Mouse (Mus musculus): ENCODE results near the gene Shisa5. TPM values are rescaled to one million over a fixed set of nuclear protein-coding genes. Genes with fewer than 3 reads are reported as not detected.

Shisa5 gene
- polyA plus RNA-seq, 1 experiment from 2014 or later = 29.9 TPM

DNA sequence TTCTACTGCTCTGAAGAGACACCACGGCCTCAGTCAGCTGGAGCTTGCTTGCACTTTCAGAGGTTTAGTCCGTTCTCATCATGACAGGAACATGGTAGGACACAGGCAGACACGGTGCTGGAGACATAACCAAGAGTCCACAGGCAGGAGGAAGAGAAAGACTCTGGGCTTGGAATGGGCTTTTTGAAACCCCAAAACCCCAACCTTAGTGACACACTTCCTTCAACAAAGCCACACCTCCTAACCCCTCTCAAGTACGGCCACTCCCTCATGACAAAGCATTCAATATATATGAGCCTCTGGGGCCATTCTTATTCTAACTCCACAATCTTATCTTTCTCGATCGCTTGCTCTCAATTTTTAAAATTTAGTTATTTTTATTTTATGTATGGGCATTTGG is 5.9 kb upstream of the Shisa5 start:
- ATAC-seq (ENCODE audit: low FRiP score) (no peak), DNase-seq (ENCODE audit: low spot score, missing footprints) (no peak)
- Histone ChIP-seq H3K4me3 (ENCODE audit: low read depth, low read length) (no peak overlapping the region), H3K9me3 (ENCODE audit: control insufficient read depth, low read length) (no peaks in the 10 kb centered on the region), H3K27me3 (ENCODE audit: control insufficient read depth, insufficient read depth, low read length) (no peaks in the 10 kb centered on the region), H3K4me2 (no peak overlapping the region), H3K27ac (ENCODE audit: low read depth, low read length) (no peak overlapping the region), H3K36me3 (ENCODE audit: control insufficient read depth, insufficient read depth, low read length) (no peaks in the 10 kb centered on the region), H3K9ac (ENCODE audit: low read length) (no peak overlapping the region), H3K4me1 (ENCODE audit: control insufficient read depth, insufficient read depth, low read length) (no peaks in the 10 kb centered on the region)
- 83% methylated on average over 6 of the region's 6 CpGs for WGBS

DNA sequence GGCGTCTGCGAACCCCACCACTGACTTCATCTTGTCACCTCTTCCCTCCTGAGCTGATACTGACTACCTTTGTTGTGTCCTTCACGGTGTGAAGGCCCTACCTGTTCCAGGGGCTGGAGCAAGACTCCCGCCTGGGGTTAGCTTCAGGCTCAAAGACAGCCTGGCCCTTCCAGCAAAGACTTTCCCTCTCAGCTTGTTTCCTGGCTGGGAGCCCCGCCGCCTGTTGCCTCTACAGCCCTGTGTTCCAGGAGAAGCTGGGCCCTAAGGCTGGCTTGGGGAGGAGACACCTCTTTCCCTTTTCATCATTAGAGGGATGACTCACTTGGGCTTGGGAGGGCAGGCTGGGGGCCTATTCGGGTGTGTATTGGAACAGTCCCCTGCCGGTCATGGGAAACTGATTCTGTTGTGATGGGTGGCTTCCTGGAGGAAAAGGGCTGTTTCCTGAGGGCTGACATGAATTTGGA is 568 bp downstream of the Shisa5 start:
- Histone ChIP-seq H3K4me3 (ENCODE audit: low read depth, low read length) (peak overlapping the region; percentile 55), H3K27ac (ENCODE audit: low read depth, low read length) (no peak overlapping the region), H3K36me3 (ENCODE audit: control insufficient read depth, insufficient read depth, low read length) (no peaks in the 10 kb centered on the region), H3K4me2 (peak overlapping the region; percentile 82), H3K4me1 (ENCODE audit: control insufficient read depth, insufficient read depth, low read length) (peaks cover 3% of the 10 kb centered on the region; the same call in 1 of the 2 replicates), H3K9me3 (ENCODE audit: control insufficient read depth, low read length) (no peaks in the 10 kb centered on the region), H3K9ac (ENCODE audit: low read length) (peak overlapping the region; percentile 72), H3K27me3 (ENCODE audit: control insufficient read depth, insufficient read depth, low read length) (no peaks in the 10 kb centered on the region)
- DNase-seq (ENCODE audit: low spot score, missing footprints) = no peak
- 23% methylated on average over 8 of the region's 8 CpGs for WGBS
- 0 out of 2 replicates have a peak, but pooled peaks have one; percentile 6 for ATAC-seq (ENCODE audit: low FRiP score)

DNA sequence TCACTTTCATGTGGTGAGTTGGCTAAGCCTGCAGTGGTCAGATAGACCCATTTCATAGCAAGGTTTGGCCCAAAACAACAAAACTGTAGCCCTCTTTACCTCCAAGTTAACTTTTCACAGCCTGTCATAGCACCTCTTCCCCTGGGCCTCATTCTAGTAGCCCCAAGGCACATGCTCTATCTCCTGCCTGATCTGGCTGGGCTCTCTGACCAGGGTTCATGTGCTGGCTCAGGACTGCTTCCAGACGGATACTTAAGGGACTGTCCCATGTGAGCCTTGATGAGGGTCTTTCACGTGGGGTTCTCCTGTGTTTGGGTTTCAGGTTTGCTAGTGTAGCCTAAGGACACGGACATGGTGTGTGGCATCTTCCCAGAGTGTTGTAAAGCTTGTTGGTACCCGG is 1.3 kb downstream of the Shisa5 start:
- 86% methylated on average over 4 of the region's 4 CpGs for WGBS
- no peak for DNase-seq (ENCODE audit: low spot score, missing footprints)
- peaks cover 3% of the 10 kb centered on the region; the same call in 1 of the 2 replicates for H3K4me1 ChIP-seq (ENCODE audit: control insufficient read depth, insufficient read depth, low read length)
- no peaks in the 10 kb centered on the region for H3K36me3 ChIP-seq (ENCODE audit: control insufficient read depth, insufficient read depth, low read length)
- H3K27me3 ChIP-seq (ENCODE audit: control insufficient read depth, insufficient read depth, low read length) = no peaks in the 10 kb centered on the region
- no peak overlapping the region for H3K9ac ChIP-seq (ENCODE audit: low read length)
- no peaks in the 10 kb centered on the region for H3K9me3 ChIP-seq (ENCODE audit: control insufficient read depth, low read length)
- H3K4me3 ChIP-seq (ENCODE audit: low read depth, low read length) = no peak overlapping the region
- no peak for ATAC-seq (ENCODE audit: low FRiP score)
- no peak overlapping the region for H3K4me2 ChIP-seq
- H3K27ac ChIP-seq (ENCODE audit: low read depth, low read length) = no peak overlapping the region

DNA sequence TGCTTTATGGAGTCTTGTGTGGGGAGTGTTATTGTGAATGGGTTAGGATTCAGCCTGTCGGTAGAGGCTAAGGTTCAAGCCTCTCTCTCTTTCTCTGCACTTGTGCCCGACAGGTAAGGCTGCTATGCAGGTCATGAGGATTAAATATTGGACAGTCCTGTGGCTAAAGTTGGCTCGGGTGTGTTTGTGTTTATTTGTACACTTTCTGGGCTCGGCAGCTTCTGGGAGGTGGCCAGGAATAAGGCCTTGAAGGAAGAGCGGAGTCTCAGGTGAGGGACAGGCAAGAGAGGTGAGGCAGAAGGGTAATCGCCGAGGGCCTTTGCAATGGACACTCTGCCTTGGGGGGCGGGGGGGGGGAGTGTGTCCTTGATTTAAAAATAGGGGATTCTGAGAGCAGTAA is 1.9 kb downstream of the Shisa5 start:
- Histone ChIP-seq H3K9me3 (ENCODE audit: control insufficient read depth, low read length) (no peaks in the 10 kb centered on the region), H3K4me2 (no peak overlapping the region), H3K4me3 (ENCODE audit: low read depth, low read length) (no peak overlapping the region), H3K27ac (ENCODE audit: low read depth, low read length) (no peak overlapping the region), H3K36me3 (ENCODE audit: control insufficient read depth, insufficient read depth, low read length) (no peaks in the 10 kb centered on the region), H3K27me3 (ENCODE audit: control insufficient read depth, insufficient read depth, low read length) (no peaks in the 10 kb centered on the region), H3K4me1 (ENCODE audit: control insufficient read depth, insufficient read depth, low read length) (peaks cover 3% of the 10 kb centered on the region; the same call in 1 of the 2 replicates), H3K9ac (ENCODE audit: low read length) (no peak overlapping the region)
- no peak for ATAC-seq (ENCODE audit: low FRiP score)
- no peak for DNase-seq (ENCODE audit: low spot score, missing footprints)
- 78% methylated on average over 8 of the region's 8 CpGs for WGBS

DNA sequence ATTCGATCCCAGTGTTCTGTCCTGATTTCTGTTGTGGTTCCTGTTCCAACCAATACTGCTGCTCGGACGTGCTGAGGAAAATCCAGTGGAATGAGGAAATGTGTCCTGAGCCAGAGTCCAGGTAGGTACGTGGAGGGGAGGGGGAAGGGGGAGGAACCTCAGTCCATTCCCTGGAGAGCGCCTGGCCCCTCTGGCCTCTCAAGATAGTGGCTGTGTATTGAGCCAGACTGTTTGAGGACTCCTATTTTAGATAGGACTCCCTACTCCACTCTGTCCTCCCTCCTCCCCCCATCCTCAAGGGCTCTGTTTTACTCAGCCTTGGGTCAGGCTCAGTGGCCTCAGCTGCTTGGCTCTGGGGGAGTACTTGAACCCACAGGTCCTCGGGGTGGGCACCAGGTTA is 2.5 kb downstream of the Shisa5 start:
- DNase-seq (ENCODE audit: low spot score, missing footprints) (no peak), ATAC-seq (ENCODE audit: low FRiP score) (no peak)
- H3K27me3 ChIP-seq (ENCODE audit: control insufficient read depth, insufficient read depth, low read length) = no peaks in the 10 kb centered on the region
- no peak overlapping the region for H3K27ac ChIP-seq (ENCODE audit: low read depth, low read length)
- H3K4me2 ChIP-seq = no peak overlapping the region
- no peaks in the 10 kb centered on the region for H3K9me3 ChIP-seq (ENCODE audit: control insufficient read depth, low read length)
- H3K4me3 ChIP-seq (ENCODE audit: low read depth, low read length) = no peak overlapping the region
- WGBS = 75% methylated on average over 6 of the region's 6 CpGs
- no peaks in the 10 kb centered on the region for H3K36me3 ChIP-seq (ENCODE audit: control insufficient read depth, insufficient read depth, low read length)
- no peak overlapping the region for H3K9ac ChIP-seq (ENCODE audit: low read length)
- H3K4me1 ChIP-seq (ENCODE audit: control insufficient read depth, insufficient read depth, low read length) = peaks cover 3% of the 10 kb centered on the region; the same call in 1 of the 2 replicates

DNA sequence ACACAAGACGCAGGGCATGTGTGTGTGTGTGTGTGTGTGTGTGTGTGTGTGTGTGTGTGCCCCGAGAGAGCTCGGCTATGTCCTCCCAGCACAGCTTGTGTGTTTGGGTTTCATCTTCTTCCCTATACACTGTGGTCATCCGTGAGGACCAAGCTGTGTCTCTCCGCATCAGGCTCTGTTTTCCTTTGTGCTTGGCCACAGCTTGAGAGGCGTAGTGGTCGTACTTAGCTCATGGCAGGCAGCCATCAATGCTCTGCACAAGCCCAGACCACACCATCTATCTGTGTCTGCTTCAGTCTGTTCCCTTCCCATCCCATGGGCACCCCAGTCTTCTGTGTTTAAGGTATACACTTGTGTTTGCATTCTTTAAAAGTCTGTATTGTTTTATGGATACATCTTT is 3.0 kb downstream of the Shisa5 start:
- Histone ChIP-seq H3K36me3 (ENCODE audit: control insufficient read depth, insufficient read depth, low read length) (no peaks in the 10 kb centered on the region), H3K9me3 (ENCODE audit: control insufficient read depth, low read length) (no peaks in the 10 kb centered on the region), H3K27me3 (ENCODE audit: control insufficient read depth, insufficient read depth, low read length) (no peaks in the 10 kb centered on the region), H3K4me1 (ENCODE audit: control insufficient read depth, insufficient read depth, low read length) (peaks cover 3% of the 10 kb centered on the region; the same call in 1 of the 2 replicates), H3K4me3 (ENCODE audit: low read depth, low read length) (no peak overlapping the region), H3K27ac (ENCODE audit: low read depth, low read length) (no peak overlapping the region), H3K4me2 (no peak overlapping the region), H3K9ac (ENCODE audit: low read length) (no peak overlapping the region)
- WGBS = 84% methylated on average over 7 of the region's 7 CpGs
- no peak for ATAC-seq (ENCODE audit: low FRiP score)
- no peak for DNase-seq (ENCODE audit: low spot score, missing footprints)

DNA sequence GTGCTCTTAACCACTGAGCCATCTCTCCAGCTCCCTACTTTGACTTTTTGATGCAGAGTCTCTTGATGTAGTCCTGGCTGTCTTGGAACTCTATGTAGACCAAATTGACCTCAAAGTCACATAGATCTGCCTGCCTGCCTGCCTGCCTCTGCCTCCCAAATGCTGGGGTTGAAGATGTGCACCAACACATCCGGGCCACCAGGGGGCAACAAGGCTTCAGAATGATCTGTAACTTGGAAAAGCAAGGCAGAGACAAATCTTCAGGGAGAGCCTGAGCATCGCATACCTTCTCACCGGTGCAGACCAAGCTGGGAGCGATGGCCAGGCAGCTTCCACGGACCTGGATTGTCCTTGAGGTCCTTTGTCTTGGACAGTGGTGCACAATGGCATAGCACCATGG is 7.9 kb downstream of the Shisa5 start:
- DNase-seq (ENCODE audit: low spot score, missing footprints) (peak; percentile 91), ATAC-seq (ENCODE audit: low FRiP score) (0 out of 2 replicates have a peak, but pooled peaks have one; percentile 35)
- H3K4me1 ChIP-seq (ENCODE audit: control insufficient read depth, insufficient read depth, low read length) = no peaks in the 10 kb centered on the region
- no peaks in the 10 kb centered on the region for H3K9me3 ChIP-seq (ENCODE audit: control insufficient read depth, low read length)
- H3K27me3 ChIP-seq (ENCODE audit: control insufficient read depth, insufficient read depth, low read length) = no peaks in the 10 kb centered on the region
- no peak overlapping the region for H3K4me2 ChIP-seq
- WGBS = 38% methylated on average over 5 of the region's 5 CpGs
- H3K9ac ChIP-seq (ENCODE audit: low read length) = no peak overlapping the region
- no peaks in the 10 kb centered on the region for H3K36me3 ChIP-seq (ENCODE audit: control insufficient read depth, insufficient read depth, low read length)
- no peak overlapping the region for H3K27ac ChIP-seq (ENCODE audit: low read depth, low read length)
- no peak overlapping the region for H3K4me3 ChIP-seq (ENCODE audit: low read depth, low read length)

DNA sequence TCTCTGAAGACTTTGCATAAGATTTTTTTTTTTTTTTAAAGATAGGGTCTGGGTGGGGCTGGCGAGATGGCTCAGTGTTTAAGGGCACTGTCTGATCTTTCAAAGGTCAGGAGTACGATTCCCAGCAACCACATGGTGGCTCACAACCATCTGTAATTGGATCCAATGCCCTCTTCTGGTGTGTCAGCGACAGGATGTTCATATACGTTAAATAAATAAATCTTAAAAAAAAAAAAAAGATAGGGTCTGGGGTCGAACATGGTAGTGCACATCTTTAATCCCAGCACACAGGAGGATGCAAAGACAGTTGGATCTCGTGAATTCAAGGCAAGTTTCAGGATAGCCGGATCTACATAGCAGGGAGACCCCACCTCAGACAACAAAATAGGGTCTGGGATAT is 11.0 kb downstream of the Shisa5 start:
- DNase-seq (ENCODE audit: low spot score, missing footprints) = no peak
- Histone ChIP-seq H3K27ac (ENCODE audit: low read depth, low read length) (no peak overlapping the region), H3K9ac (ENCODE audit: low read length) (no peak overlapping the region), H3K4me1 (ENCODE audit: control insufficient read depth, insufficient read depth, low read length) (no peaks in the 10 kb centered on the region), H3K36me3 (ENCODE audit: control insufficient read depth, insufficient read depth, low read length) (no peaks in the 10 kb centered on the region), H3K4me2 (no peak overlapping the region), H3K27me3 (ENCODE audit: control insufficient read depth, insufficient read depth, low read length) (no peaks in the 10 kb centered on the region), H3K4me3 (ENCODE audit: low read depth, low read length) (no peak overlapping the region), H3K9me3 (ENCODE audit: control insufficient read depth, low read length) (no peaks in the 10 kb centered on the region)
- no peak for ATAC-seq (ENCODE audit: low FRiP score)
- 86% methylated on average over 7 of the region's 7 CpGs for WGBS

DNA sequence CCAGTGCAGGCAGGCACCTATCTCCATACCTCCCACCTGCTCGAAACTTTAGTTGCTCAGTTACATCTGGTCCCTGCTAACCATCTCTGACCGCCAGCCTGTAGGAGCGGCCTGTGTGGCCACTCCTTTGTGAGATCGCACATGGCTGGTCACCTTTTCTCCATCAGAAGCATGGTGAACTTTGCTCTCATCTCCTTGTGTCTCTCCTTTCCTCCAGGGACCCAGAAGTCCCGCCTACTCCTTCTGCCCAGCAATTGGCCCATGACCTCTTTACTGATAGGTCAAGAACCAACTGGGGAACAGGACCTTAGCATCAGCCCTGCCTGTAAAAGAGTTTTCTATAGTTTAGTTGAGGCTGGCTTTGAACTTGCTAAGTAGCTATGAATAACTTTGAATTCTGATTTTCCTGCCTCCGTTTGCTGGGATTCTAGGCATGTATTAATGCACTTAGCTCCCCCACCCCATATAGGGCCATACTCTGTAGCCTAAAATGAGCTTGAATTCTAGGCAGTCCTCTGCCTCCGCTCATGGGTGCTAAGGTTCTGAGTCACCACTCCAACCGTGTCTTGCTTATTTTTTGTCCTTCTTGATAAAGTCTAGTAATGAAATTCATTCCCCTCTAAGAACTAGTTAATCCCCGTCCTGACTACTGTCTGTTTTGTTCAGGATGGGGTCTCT is 11.8 kb downstream of the Shisa5 start:
- 81% methylated on average over 9 of the region's 9 CpGs for WGBS
- Histone ChIP-seq H3K4me3 (ENCODE audit: low read depth, low read length) (no peak overlapping the region), H3K27ac (ENCODE audit: low read depth, low read length) (no peak overlapping the region), H3K4me1 (ENCODE audit: control insufficient read depth, insufficient read depth, low read length) (0 out of 2 replicates have a peak, but pooled peaks cover 3% of the 10 kb centered on the region), H3K4me2 (no peak overlapping the region), H3K36me3 (ENCODE audit: control insufficient read depth, insufficient read depth, low read length) (no peaks in the 10 kb centered on the region), H3K9me3 (ENCODE audit: control insufficient read depth, low read length) (no peaks in the 10 kb centered on the region), H3K9ac (ENCODE audit: low read length) (no peak overlapping the region), H3K27me3 (ENCODE audit: control insufficient read depth, insufficient read depth, low read length) (no peaks in the 10 kb centered on the region)
- DNase-seq (ENCODE audit: low spot score, missing footprints) = peak; percentile 21
- ATAC-seq (ENCODE audit: low FRiP score) = no peak

All from midbrain, embryonic 11.5 days (tissue).